Mouse (Mus musculus) kidney, embryonic 16.5 days (tissue): ENCODE measurements at regions not wholly inside any gene's neighbourhood (a gene's known extent, or its start where the extent isn't known, plus 50 kb on each side); places are given as distances from the start of the nearest gene placed in this dataset.

Experiments
- ATAC-seq: fragments of 200-750 bp; cut with Nextera tagmentation; 2 replicates; pipeline ENCODE4 v1.8.0; 2017; ENCODE audit warnings: moderate TSS enrichment; ENCODE audit not compliant: low FRiP score, low TSS enrichment
- H3K27ac ChIP-seq: fragments of 300-500 bp; sonication (generic); 2 replicates; pipeline ENCODE4 v1.5.1; 2014; ENCODE audit warnings: low read length
- H3K27me3 ChIP-seq: fragments of 300-500 bp; sonication (generic); 2 replicates; pipeline ENCODE4 v1.6.1; 2014; ENCODE audit warnings: low read length, control low read depth, mixed read lengths; ENCODE audit not compliant: insufficient read depth
- H3K36me3 ChIP-seq: fragments of 300-500 bp; sonication (generic); 2 replicates; pipeline ENCODE4 v1.6.1; 2014; ENCODE audit warnings: low read length, control low read depth, mixed read lengths; ENCODE audit not compliant: insufficient read depth
- H3K4me1 ChIP-seq: fragments of 300-500 bp; sonication (generic); 2 replicates; pipeline ENCODE4 v1.6.1; 2014; ENCODE audit warnings: low read length, control low read depth, mixed read lengths; ENCODE audit not compliant: insufficient read depth
- H3K4me2 ChIP-seq: fragments of 300-500 bp; sonication (generic); replicated peaks from 2 replicates; pipeline ENCODE4 v1.6.1; 2014; ENCODE audit warnings: low read depth, low read length
- H3K4me3 ChIP-seq: fragments of 300-500 bp; sonication (generic); 2 replicates; pipeline ENCODE4 v1.5.1; 2014; ENCODE audit warnings: mild to moderate bottlenecking, low read length
- H3K9ac ChIP-seq: fragments of 300-500 bp; sonication (generic); replicated peaks from 2 replicates; pipeline ENCODE4 v1.6.1; 2014; ENCODE audit warnings: low read length
- H3K9me3 ChIP-seq: fragments of 300-500 bp; sonication (generic); 2 replicates; pipeline ENCODE4 v1.6.1; 2016; ENCODE audit warnings: low read length, control low read depth
- WGBS: fragments of 180-500 bp; shearing (Covaris S2); extraction: QIAGEN DNeasy Blood & Tissue Kit; methylation state at CpG from one replicate; pipeline ENCODE4 v1.1.7; 2014; 5-methylcytosine and 5-hydroxymethylcytosine counted together

DNA sequence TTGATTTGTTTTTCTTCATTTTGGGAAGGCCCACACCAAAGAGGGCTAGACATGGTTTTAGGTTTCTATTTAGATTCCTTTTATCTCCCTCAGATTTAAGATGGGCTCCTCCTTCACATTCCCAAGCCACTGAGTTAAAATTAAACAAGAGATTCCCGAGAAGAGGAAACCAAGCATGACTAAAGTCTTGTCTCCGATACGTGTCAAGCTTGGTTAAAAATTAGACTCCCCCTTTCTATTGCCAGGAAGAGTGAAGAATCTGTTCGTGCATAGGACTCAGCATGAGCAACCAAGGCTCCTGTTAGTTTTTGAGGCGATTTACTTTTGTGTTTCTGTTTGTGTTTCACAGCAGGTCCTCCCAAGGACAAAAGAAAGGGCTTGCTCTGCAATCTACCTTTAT lies 101.9 kb upstream of the Cdh6 start:
- no peak overlapping the region for H3K4me3 ChIP-seq
- H3K27me3 ChIP-seq: no peaks in the 10 kb centered on the region
- H3K9me3 ChIP-seq: no peaks in the 10 kb centered on the region
- H3K4me1 ChIP-seq: peaks cover 11% of the 10 kb centered on the region; the same call in 1 of the 2 replicates
- 0 out of 2 replicates have a peak overlapping the region, but pooled peaks have one; percentile 5 for H3K4me2 ChIP-seq
- 8% methylated on average over 5 of the region's 5 CpGs for WGBS
- ATAC-seq: peak; percentile 78
- H3K27ac ChIP-seq: peak overlapping the region; percentile 53
- H3K36me3 ChIP-seq: no peaks in the 10 kb centered on the region
- H3K9ac ChIP-seq: no peak overlapping the region

DNA sequence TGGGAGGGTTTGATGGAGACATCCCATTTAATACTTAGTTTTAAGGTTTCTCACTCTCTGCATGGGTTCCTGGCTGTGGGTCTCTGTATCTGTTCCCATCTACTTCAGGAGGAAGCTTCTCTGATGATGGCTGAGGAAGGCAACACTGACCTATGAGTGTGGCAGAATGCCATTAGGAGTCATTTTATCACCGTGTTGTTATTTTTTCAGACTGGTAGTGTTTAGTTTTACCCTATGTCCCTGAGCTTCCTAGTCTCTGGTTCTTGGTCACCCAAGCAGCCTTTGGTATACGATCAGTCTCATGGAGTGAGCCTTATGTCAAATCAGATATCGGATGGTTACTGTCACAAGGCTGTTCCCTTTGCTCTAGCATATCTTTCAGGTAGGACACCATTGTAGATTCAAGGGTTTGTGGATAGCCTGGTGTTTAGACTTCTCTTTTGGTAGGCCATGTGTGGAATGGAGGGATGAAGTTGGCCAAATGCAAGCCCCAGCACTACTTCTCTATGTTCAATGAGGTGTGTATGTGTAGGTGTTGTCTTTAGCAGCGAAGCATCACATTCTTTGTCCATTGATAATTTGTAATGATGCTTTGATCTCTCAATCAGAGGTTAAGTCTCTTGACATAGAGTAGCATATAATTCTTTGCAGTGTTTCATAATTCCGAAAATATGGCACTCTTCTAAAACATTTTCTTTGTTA lies 101.0 kb upstream of the Cdh6 start:
- peak; percentile 62 for ATAC-seq
- Histone ChIP-seq H3K4me2 (no peak overlapping the region), H3K9ac (no peak overlapping the region), H3K4me3 (no peak overlapping the region), H3K9me3 (no peaks in the 10 kb centered on the region), H3K27me3 (no peaks in the 10 kb centered on the region), H3K27ac (0 out of 2 replicates have a peak overlapping the region, but pooled peaks have one; percentile 43), H3K4me1 (peaks cover 11% of the 10 kb centered on the region; the same call in 1 of the 2 replicates), H3K36me3 (no peaks in the 10 kb centered on the region)
- 67% methylated on average over 5 of the region's 5 CpGs for WGBS

DNA sequence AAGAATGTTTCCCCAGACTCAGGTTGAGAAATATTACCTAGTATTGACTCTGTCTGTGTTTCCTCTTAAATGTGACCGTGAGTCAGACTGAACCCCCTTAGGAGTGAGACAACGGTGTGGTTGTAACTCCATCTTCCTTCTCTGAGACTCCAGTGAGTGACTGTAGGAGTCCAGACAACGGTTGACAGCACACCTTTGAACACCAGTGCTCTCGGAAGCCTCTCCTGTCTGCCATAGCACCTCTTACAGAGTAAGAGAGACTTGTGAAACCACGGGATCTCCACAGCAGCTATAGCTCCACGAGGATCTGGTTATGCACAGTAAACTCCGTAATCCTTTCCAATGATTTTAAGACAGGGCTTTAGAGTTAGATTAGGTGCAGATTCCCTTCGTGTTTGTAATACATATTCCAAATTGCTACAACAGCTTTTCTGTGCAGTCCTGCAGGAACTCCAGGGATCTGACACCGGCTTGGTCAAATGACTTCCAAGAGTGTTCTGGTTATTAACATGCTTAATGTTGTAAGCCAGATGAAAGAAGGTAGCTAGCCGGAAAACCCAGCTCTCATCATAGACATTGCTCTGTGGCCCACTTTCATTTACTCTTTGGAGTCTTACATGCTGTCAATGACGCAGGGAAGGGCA lies 72.7 kb upstream of the Cdh6 start:
- no peak for ATAC-seq
- Histone ChIP-seq H3K9me3 (peaks cover 4% of the 10 kb centered on the region; the same call in 1 of the 2 replicates), H3K9ac (no peak overlapping the region), H3K4me2 (no peak overlapping the region), H3K4me3 (no peak overlapping the region), H3K27ac (no peak overlapping the region), H3K36me3 (no peaks in the 10 kb centered on the region), H3K27me3 (no peaks in the 10 kb centered on the region), H3K4me1 (no peaks in the 10 kb centered on the region)
- 91% methylated on average over 11 of the region's 11 CpGs for WGBS

DNA sequence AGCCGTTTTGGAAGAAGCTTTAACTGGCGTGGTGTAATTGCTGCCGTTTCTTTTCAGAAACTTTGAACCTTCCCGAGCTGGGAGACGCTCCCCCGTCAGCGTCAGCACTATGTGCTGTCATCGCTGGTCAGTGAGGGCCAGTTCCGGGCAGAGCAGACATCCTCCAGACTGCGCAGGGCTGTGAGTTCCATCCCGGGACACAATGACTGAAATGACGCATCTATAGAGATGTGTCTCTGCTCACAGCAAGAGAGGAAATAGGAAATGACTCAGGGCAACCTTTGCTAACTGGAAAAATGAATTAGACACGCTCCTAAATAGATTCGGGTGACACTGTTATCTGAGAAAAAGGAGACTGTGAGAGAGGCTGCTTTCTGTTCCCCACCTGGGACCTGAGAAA lies 70.8 kb upstream of the Cdh6 start:
- no peaks in the 10 kb centered on the region for H3K36me3 ChIP-seq
- peak; percentile 82 for ATAC-seq
- H3K4me1 ChIP-seq: no peaks in the 10 kb centered on the region
- no peak overlapping the region for H3K9ac ChIP-seq
- WGBS: 21% methylated on average over 14 of the region's 14 CpGs
- H3K27me3 ChIP-seq: no peaks in the 10 kb centered on the region
- no peak overlapping the region for H3K27ac ChIP-seq
- peak overlapping the region; percentile 26 for H3K4me2 ChIP-seq
- H3K9me3 ChIP-seq: peaks cover 3% of the 10 kb centered on the region; the same call in 1 of the 2 replicates
- no peak overlapping the region for H3K4me3 ChIP-seq

DNA sequence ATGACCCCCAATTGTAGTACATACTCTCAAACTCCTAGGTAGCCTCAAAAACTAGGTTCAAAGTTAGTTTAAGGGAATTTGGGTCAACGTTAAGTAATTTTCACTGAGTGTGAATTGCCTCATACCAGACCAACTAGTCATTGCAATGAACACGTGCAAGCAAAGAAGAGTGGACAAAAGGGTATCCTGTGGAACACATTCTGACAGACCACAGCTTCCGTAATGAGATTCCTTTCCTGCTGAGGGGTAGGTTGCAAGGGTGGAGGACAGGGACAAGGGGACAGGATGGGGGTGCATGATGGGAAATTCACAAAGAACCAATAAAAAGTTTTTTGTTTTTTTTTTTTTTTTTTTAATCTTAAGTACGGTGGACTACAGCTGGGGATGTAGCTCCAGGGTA lies 70.1 kb upstream of the Cdh6 start:
- Histone ChIP-seq H3K27ac (no peak overlapping the region), H3K4me2 (no peak overlapping the region), H3K9ac (no peak overlapping the region), H3K9me3 (no peaks in the 10 kb centered on the region), H3K4me1 (no peaks in the 10 kb centered on the region), H3K36me3 (no peaks in the 10 kb centered on the region), H3K27me3 (no peaks in the 10 kb centered on the region), H3K4me3 (no peak overlapping the region)
- no peak for ATAC-seq
- WGBS: 70% methylated on average over 4 of the region's 4 CpGs

DNA sequence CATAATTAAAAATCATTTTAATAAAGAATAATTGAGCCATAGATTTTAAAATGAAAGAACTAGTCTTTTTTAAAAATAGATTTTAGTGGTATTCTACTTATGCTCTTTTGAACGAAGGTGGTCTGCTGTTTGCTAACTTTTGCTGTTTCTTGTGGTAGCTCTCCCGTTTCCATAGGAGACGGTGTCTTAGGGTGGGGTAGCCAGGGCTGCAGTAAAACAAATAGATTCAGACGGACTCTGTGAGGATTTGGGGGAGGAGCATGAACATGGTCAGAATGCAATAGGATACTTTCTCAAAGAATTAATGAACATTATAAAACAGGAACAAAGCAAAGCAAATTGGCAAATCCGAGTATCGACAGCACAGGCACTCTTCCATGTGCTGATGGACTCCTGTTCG lies 67.5 kb upstream of the Cdh6 start:
- Histone ChIP-seq H3K9me3 (no peaks in the 10 kb centered on the region), H3K27ac (no peak overlapping the region), H3K4me3 (no peak overlapping the region), H3K4me2 (no peak overlapping the region), H3K27me3 (no peaks in the 10 kb centered on the region), H3K9ac (no peak overlapping the region), H3K4me1 (no peaks in the 10 kb centered on the region), H3K36me3 (no peaks in the 10 kb centered on the region)
- no peak for ATAC-seq
- WGBS: 76% methylated on average over 7 of the region's 7 CpGs

DNA sequence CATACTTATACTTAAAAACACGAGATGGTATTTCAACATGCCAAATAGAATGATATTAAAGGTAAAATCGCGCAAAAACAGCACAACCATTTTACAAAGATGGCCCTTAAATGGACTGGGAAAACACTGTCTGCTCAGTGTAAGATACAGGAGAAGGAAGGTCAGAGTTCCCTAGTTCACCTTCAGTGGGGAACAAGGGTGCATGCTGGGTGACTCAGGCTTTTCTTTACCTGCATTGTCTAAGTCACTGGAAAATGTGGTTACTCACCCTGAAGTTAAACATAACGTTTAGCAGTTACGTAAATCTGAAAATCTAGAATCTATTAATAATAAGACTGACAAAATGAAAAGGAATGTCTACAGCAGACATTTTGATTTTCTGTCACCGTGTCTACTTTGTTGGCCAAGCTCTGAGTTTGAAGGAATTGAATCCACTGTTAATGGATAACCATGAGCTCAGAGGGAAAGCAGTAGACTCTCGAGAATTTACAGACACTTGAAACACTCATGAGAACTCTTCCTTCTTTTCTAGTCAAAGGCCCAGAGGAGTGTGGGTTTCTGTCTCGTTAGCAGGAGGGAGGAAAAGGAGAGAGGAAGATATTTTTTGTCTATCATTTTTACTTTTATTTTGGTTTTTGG lies 63.5 kb upstream of the Cdh6 start:
- no peak for ATAC-seq

DNA sequence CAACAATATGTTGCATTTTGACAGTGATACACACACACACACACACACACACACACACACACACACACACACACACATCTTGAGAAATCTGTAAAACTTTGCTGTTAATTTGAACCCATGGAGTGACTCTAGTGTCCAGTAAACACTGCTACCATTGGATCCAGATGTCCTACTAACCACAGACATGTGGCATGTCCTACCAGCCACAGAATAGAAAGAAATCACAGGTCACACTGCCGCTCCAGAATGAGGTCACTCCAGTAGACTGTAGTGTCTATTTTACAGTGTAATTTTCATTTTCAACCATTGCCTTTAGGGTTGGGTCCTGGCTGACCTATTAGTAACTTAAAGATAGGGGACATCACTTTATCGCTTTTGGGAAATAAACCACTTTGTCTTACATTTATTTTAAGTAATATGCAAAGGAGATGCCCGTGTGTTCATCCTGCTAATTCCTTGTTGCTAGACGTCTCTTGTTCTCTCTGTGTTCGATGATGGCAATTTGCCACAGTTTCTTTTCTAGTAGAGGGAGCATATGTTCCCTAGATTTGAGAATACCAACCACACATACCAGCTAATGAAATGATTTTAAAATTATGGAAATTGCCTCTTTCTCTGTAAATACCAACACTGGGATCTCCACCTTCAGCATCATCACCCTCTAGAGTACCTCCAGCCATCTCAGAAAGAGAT lies 59.2 kb upstream of the Cdh6 start:
- Histone ChIP-seq H3K4me2 (no peak overlapping the region), H3K4me1 (no peaks in the 10 kb centered on the region), H3K9ac (no peak overlapping the region), H3K4me3 (no peak overlapping the region), H3K27ac (no peak overlapping the region), H3K27me3 (no peaks in the 10 kb centered on the region), H3K9me3 (no peaks in the 10 kb centered on the region), H3K36me3 (no peaks in the 10 kb centered on the region)
- no peak for ATAC-seq
- 91% methylated on average over 5 of the region's 5 CpGs for WGBS

More for the DNA sequence above, 63.5 kb upstream of the Cdh6 start:
- no peak overlapping the region for H3K4me2 ChIP-seq
- no peak overlapping the region for H3K27ac ChIP-seq
- H3K4me3 ChIP-seq: no peak overlapping the region
- H3K36me3 ChIP-seq: no peaks in the 10 kb centered on the region
- H3K4me1 ChIP-seq: no peaks in the 10 kb centered on the region
- no peak overlapping the region for H3K9ac ChIP-seq
- no peaks in the 10 kb centered on the region for H3K9me3 ChIP-seq
- WGBS: 68% methylated on average over 8 of the region's 8 CpGs
- no peaks in the 10 kb centered on the region for H3K27me3 ChIP-seq

DNA sequence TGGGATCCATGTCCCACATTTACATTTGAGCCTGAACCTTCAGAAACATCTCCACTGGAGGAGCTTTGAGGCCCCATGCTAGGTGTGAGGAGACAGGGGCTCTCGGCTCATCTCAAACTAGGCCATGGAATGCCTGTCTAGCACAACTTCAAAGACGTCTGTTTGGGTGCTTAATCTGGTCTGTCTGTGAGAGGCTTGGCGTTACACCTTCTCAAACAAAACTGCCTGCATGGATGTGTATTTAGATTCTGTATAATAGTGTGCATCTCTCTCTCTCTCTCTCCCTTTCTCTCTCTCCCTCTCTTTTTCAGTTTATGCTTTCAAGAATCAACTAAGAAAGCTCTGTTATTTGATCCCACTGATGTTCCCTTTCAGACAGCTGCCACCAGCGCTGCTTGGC lies 58.1 kb upstream of the Cdh6 start:
- ATAC-seq: no peak
- H3K4me1 ChIP-seq: no peaks in the 10 kb centered on the region
- no peak overlapping the region for H3K27ac ChIP-seq
- no peak overlapping the region for H3K4me2 ChIP-seq
- no peak overlapping the region for H3K9ac ChIP-seq
- H3K27me3 ChIP-seq: no peaks in the 10 kb centered on the region
- H3K9me3 ChIP-seq: no peaks in the 10 kb centered on the region
- no peak overlapping the region for H3K4me3 ChIP-seq
- 20% methylated on average over 4 of the region's 4 CpGs for WGBS
- H3K36me3 ChIP-seq: no peaks in the 10 kb centered on the region
